In genomic region chr13:28557032-28557570, GRCm38 (mm10) we compare ENCODE assay signal across 13 mouse cellular contexts.
DNase-seq lines count a peak whose midpoint lies in the region; ATAC-seq and TF ChIP-seq lines count a peak whose summit lies in the region.
"Had no signal": no experiment of that assay in that cellular context is flagged by ENCODE, and none has a peak within 500 bp of the region (broad histone marks: within the 10 kb centered on the region; RNA-seq: fewer than 3 reads in every experiment).

No protein-coding gene starts in this region.

- ATAC-seq in lung, embryonic 14.5 days (ENCODE audit: insufficient read depth) = no peak
- peak; percentile 57 for ATAC-seq in activated CD4-positive, CD25-positive, alpha-beta regulatory T cell, adult 4 months
- ATAC-seq in hematopoietic stem cell, adult 5-6 weeks (replicated peaks in 1 of 2; ENCODE audit: insufficient read depth in 1 of 2, low FRiP score in 2 of 2, low TSS enrichment in 1 of 2, low read depth in 1 of 2, poor library complexity in 2 of 2, severe bottlenecking in 2 of 2) = peak; percentile 85 to 88
- peak; percentile 94 for ATAC-seq in megakaryocyte, adult 5-6 weeks (ENCODE audit: poor library complexity, severe bottlenecking)
- ATAC-seq: hindbrain, embryonic 16.5 days had no signal

- no peak overlapping the region for H3K4me2 ChIP-seq in lung, embryonic 14.5 days

- TF ChIP-seq CTCF in lung, embryonic 14.5 days (IDR thresholded peaks at IDR 0.05; ENCODE audit: low read depth) = no peak
- TF ChIP-seq CTCF in lung, adult 2 months (IDR thresholded peaks at IDR 0.05; ENCODE audit: insufficient read depth, low read length) = no peak

- no peak for DNase-seq in lung, embryonic 14.5 days
- no peak for DNase-seq in lung, adult 2 months
- DNase-seq in cerebellum, postnatal 36 days = no peak
- DNase-seq in cerebellum, postnatal 14 days = no peak
- no peak for DNase-seq in Muller cell, postnatal 12 days (ENCODE audit: inconsistent ontology term)
- DNase-seq: cerebellum, adult 2 months; heart, adult 11 months; lung, postnatal 10 days; midbrain, embryonic 14.5 days had no signal

- H3K9me3 ChIP-seq in lung, embryonic 14.5 days (ENCODE audit: low read depth, low read length) = no peaks in the 10 kb centered on the region

- H3K27me3 ChIP-seq in lung, embryonic 14.5 days (ENCODE audit: insufficient read depth, low read length) = no peaks in the 10 kb centered on the region

- TF ChIP-seq POLR2A in lung, adult 2 months (IDR thresholded peaks at IDR 0.05; ENCODE audit: borderline replicate concordance, extremely low read depth, low read depth, low read length) = no peak

- H3K36me3 ChIP-seq in lung, embryonic 14.5 days (ENCODE audit: insufficient read depth) = 0 out of 2 replicates have a peak, but pooled peaks cover 3% of the 10 kb centered on the region

- H3K4me3 ChIP-seq in lung, embryonic 14.5 days (ENCODE audit: low read depth, low read length) = no peak overlapping the region
- no peak overlapping the region for H3K4me3 ChIP-seq in lung, adult 2 months (replicated peaks; ENCODE audit: extremely low read depth, low read depth, low read length)

- peaks cover 12% of the 10 kb centered on the region for H3K4me1 ChIP-seq in lung, embryonic 14.5 days (ENCODE audit: insufficient read depth)
- H3K4me1 ChIP-seq in lung, adult 2 months (ENCODE audit: control insufficient read depth, insufficient read depth, low read length) = peaks cover 2% of the 10 kb centered on the region; the same call in 1 of the 2 replicates

- 62% methylated on average over 4 of the region's 4 CpGs for WGBS in lung, embryonic 14.5 days
- 71% methylated on average over 4 of the region's 4 CpGs for WGBS in lung, adult 2 months

- H3K27ac ChIP-seq in lung, embryonic 14.5 days (ENCODE audit: low read depth) = peak overlapping the region; percentile 60; the same call in 1 of the 2 replicates

- H3K9ac ChIP-seq in lung, embryonic 14.5 days = no peak overlapping the region
